Mouse (Mus musculus): ENCODE results near the gene Sned1. TPM values are rescaled to one million over a fixed set of nuclear protein-coding genes. Genes with fewer than 3 reads are reported as not detected.

The Sned1 gene
- polyA plus RNA-seq, 1 experiment from 2014 or later = 17.9 TPM

GRCm38 (mm10) chr1:93211019-93211418 is 24.6 kb upstream of the Sned1 start:
- Histone ChIP-seq H3K4me3 (ENCODE audit: low read length) (no peak overlapping the region), H3K4me1 (ENCODE audit: control insufficient read depth, insufficient read depth, low read length) (peaks cover 37% of the 10 kb centered on the region), H3K9ac (ENCODE audit: low read depth, low read length) (no peak overlapping the region), H3K36me3 (ENCODE audit: control insufficient read depth, insufficient read depth, low read length) (no peaks in the 10 kb centered on the region), H3K27ac (ENCODE audit: low read depth, low read length) (peak overlapping the region; percentile 83), H3K27me3 (ENCODE audit: control insufficient read depth, insufficient read depth, low read length) (no peaks in the 10 kb centered on the region), H3K9me3 (ENCODE audit: control insufficient read depth, low read length) (no peaks in the 10 kb centered on the region), H3K4me2 (replicated peaks; ENCODE audit: low read depth, low read length) (no peak overlapping the region)
- WGBS = 74% methylated on average over 11 of the region's 11 CpGs
- ATAC-seq (ENCODE audit: low FRiP score, low TSS enrichment) = no peak; the same call in 1 of the 2 replicates

GRCm38 (mm10) chr1:93211549-93212220 is 24.0 kb upstream of the Sned1 start:
- no peaks in the 10 kb centered on the region for H3K9me3 ChIP-seq (ENCODE audit: control insufficient read depth, low read length)
- H3K27me3 ChIP-seq (ENCODE audit: control insufficient read depth, insufficient read depth, low read length) = no peaks in the 10 kb centered on the region
- 33% methylated on average over 10 of the region's 10 CpGs for WGBS
- H3K9ac ChIP-seq (ENCODE audit: low read depth, low read length) = no peak overlapping the region
- H3K36me3 ChIP-seq (ENCODE audit: control insufficient read depth, insufficient read depth, low read length) = no peaks in the 10 kb centered on the region
- no peak overlapping the region for H3K4me3 ChIP-seq (ENCODE audit: low read length)
- H3K4me1 ChIP-seq (ENCODE audit: control insufficient read depth, insufficient read depth, low read length) = peaks cover 37% of the 10 kb centered on the region
- no peak overlapping the region for H3K4me2 ChIP-seq (replicated peaks; ENCODE audit: low read depth, low read length)
- ATAC-seq (ENCODE audit: low FRiP score, low TSS enrichment) = peak; percentile 63
- peak overlapping the region; percentile 83 for H3K27ac ChIP-seq (ENCODE audit: low read depth, low read length)

- ATAC-seq (ENCODE audit: low FRiP score, low TSS enrichment) = no peak
- Histone ChIP-seq H3K9me3 (ENCODE audit: control insufficient read depth, low read length) (no peaks in the 10 kb centered on the region), H3K36me3 (ENCODE audit: control insufficient read depth, insufficient read depth, low read length) (no peaks in the 10 kb centered on the region), H3K27ac (ENCODE audit: low read depth, low read length) (peak overlapping the region; percentile 83), H3K4me2 (replicated peaks; ENCODE audit: low read depth, low read length) (no peak overlapping the region), H3K27me3 (ENCODE audit: control insufficient read depth, insufficient read depth, low read length) (no peaks in the 10 kb centered on the region), H3K9ac (ENCODE audit: low read depth, low read length) (0 out of 2 replicates have a peak overlapping the region, but pooled peaks have one; percentile 12), H3K4me3 (ENCODE audit: low read length) (no peak overlapping the region), H3K4me1 (ENCODE audit: control insufficient read depth, insufficient read depth, low read length) (peaks cover 37% of the 10 kb centered on the region)
- WGBS = 77% methylated on average over 7 of the region's 7 CpGs
These were observed 23.2 kb upstream of the Sned1 start for GRCm38 (mm10) chr1:93212441-93212840.

GRCm38 (mm10) chr1:93214612-93215011 is 21.0 kb upstream of the Sned1 start:
- H3K27me3 ChIP-seq (ENCODE audit: control insufficient read depth, insufficient read depth, low read length) = no peaks in the 10 kb centered on the region
- H3K4me2 ChIP-seq (replicated peaks; ENCODE audit: low read depth, low read length) = no peak overlapping the region
- H3K4me1 ChIP-seq (ENCODE audit: control insufficient read depth, insufficient read depth, low read length) = peaks cover 33% of the 10 kb centered on the region
- H3K36me3 ChIP-seq (ENCODE audit: control insufficient read depth, insufficient read depth, low read length) = no peaks in the 10 kb centered on the region
- H3K27ac ChIP-seq (ENCODE audit: low read depth, low read length) = 0 out of 2 replicates have a peak overlapping the region, but pooled peaks have one; percentile 47
- H3K9me3 ChIP-seq (ENCODE audit: control insufficient read depth, low read length) = no peaks in the 10 kb centered on the region
- 50% methylated on average over 5 of the region's 5 CpGs for WGBS
- no peak overlapping the region for H3K4me3 ChIP-seq (ENCODE audit: low read length)
- ATAC-seq (ENCODE audit: low FRiP score, low TSS enrichment) = no peak
- H3K9ac ChIP-seq (ENCODE audit: low read depth, low read length) = no peak overlapping the region

- Histone ChIP-seq H3K9me3 (ENCODE audit: control insufficient read depth, low read length) (no peaks in the 10 kb centered on the region), H3K36me3 (ENCODE audit: control insufficient read depth, insufficient read depth, low read length) (no peaks in the 10 kb centered on the region), H3K27ac (ENCODE audit: low read depth, low read length) (no peak overlapping the region), H3K9ac (ENCODE audit: low read depth, low read length) (no peak overlapping the region), H3K4me1 (ENCODE audit: control insufficient read depth, insufficient read depth, low read length) (peaks cover 9% of the 10 kb centered on the region), H3K4me3 (ENCODE audit: low read length) (no peak overlapping the region), H3K4me2 (replicated peaks; ENCODE audit: low read depth, low read length) (no peak overlapping the region), H3K27me3 (ENCODE audit: control insufficient read depth, insufficient read depth, low read length) (no peaks in the 10 kb centered on the region)
- ATAC-seq (ENCODE audit: low FRiP score, low TSS enrichment) = no peak
- WGBS = 62% methylated on average over 9 of the region's 9 CpGs
These were observed 18.7 kb upstream of the Sned1 start for GRCm38 (mm10) chr1:93216839-93217497.

GRCm38 (mm10) chr1:93217530-93217929 is 18.1 kb upstream of the Sned1 start:
- Histone ChIP-seq H3K9me3 (ENCODE audit: control insufficient read depth, low read length) (no peaks in the 10 kb centered on the region), H3K4me2 (replicated peaks; ENCODE audit: low read depth, low read length) (no peak overlapping the region), H3K27me3 (ENCODE audit: control insufficient read depth, insufficient read depth, low read length) (no peaks in the 10 kb centered on the region), H3K27ac (ENCODE audit: low read depth, low read length) (no peak overlapping the region), H3K36me3 (ENCODE audit: control insufficient read depth, insufficient read depth, low read length) (no peaks in the 10 kb centered on the region), H3K4me3 (ENCODE audit: low read length) (no peak overlapping the region), H3K4me1 (ENCODE audit: control insufficient read depth, insufficient read depth, low read length) (peaks cover 4% of the 10 kb centered on the region; the same call in 1 of the 2 replicates), H3K9ac (ENCODE audit: low read depth, low read length) (no peak overlapping the region)
- 48% methylated on average over 7 of the region's 7 CpGs for WGBS
- no peak for ATAC-seq (ENCODE audit: low FRiP score, low TSS enrichment)

GRCm38 (mm10) chr1:93220776-93221175 is 14.9 kb upstream of the Sned1 start:
- H3K4me2 ChIP-seq (replicated peaks; ENCODE audit: low read depth, low read length) = no peak overlapping the region
- H3K36me3 ChIP-seq (ENCODE audit: control insufficient read depth, insufficient read depth, low read length) = no peaks in the 10 kb centered on the region
- no peaks in the 10 kb centered on the region for H3K27me3 ChIP-seq (ENCODE audit: control insufficient read depth, insufficient read depth, low read length)
- 81% methylated on average over 7 of the region's 7 CpGs for WGBS
- no peaks in the 10 kb centered on the region for H3K9me3 ChIP-seq (ENCODE audit: control insufficient read depth, low read length)
- H3K4me1 ChIP-seq (ENCODE audit: control insufficient read depth, insufficient read depth, low read length) = peaks cover 10% of the 10 kb centered on the region; the same call in 1 of the 2 replicates
- no peak overlapping the region for H3K4me3 ChIP-seq (ENCODE audit: low read length)
- H3K27ac ChIP-seq (ENCODE audit: low read depth, low read length) = no peak overlapping the region
- H3K9ac ChIP-seq (ENCODE audit: low read depth, low read length) = no peak overlapping the region
- ATAC-seq (ENCODE audit: low FRiP score, low TSS enrichment) = no peak

- Histone ChIP-seq H3K27me3 (ENCODE audit: control insufficient read depth, insufficient read depth, low read length) (no peaks in the 10 kb centered on the region), H3K27ac (ENCODE audit: low read depth, low read length) (no peak overlapping the region), H3K4me3 (ENCODE audit: low read length) (no peak overlapping the region), H3K4me2 (replicated peaks; ENCODE audit: low read depth, low read length) (no peak overlapping the region), H3K9me3 (ENCODE audit: control insufficient read depth, low read length) (no peaks in the 10 kb centered on the region), H3K9ac (ENCODE audit: low read depth, low read length) (no peak overlapping the region), H3K36me3 (ENCODE audit: control insufficient read depth, insufficient read depth, low read length) (no peaks in the 10 kb centered on the region), H3K4me1 (ENCODE audit: control insufficient read depth, insufficient read depth, low read length) (peaks cover 19% of the 10 kb centered on the region; the same call in 1 of the 2 replicates)
- ATAC-seq (ENCODE audit: low FRiP score, low TSS enrichment) = no peak
- 11% methylated on average over 18 of the region's 18 CpGs for WGBS
These were observed 11.7 kb upstream of the Sned1 start for GRCm38 (mm10) chr1:93223972-93224371.

GRCm38 (mm10) chr1:93225226-93225625 is 10.4 kb upstream of the Sned1 start:
- no peak overlapping the region for H3K4me2 ChIP-seq (replicated peaks; ENCODE audit: low read depth, low read length)
- no peaks in the 10 kb centered on the region for H3K36me3 ChIP-seq (ENCODE audit: control insufficient read depth, insufficient read depth, low read length)
- 19% methylated on average over 4 of the region's 4 CpGs for WGBS
- peaks cover 19% of the 10 kb centered on the region; the same call in 1 of the 2 replicates for H3K4me1 ChIP-seq (ENCODE audit: control insufficient read depth, insufficient read depth, low read length)
- H3K9ac ChIP-seq (ENCODE audit: low read depth, low read length) = no peak overlapping the region
- H3K27me3 ChIP-seq (ENCODE audit: control insufficient read depth, insufficient read depth, low read length) = no peaks in the 10 kb centered on the region
- no peak overlapping the region for H3K4me3 ChIP-seq (ENCODE audit: low read length)
- no peaks in the 10 kb centered on the region for H3K9me3 ChIP-seq (ENCODE audit: control insufficient read depth, low read length)
- ATAC-seq (ENCODE audit: low FRiP score, low TSS enrichment) = no peak
- no peak overlapping the region for H3K27ac ChIP-seq (ENCODE audit: low read depth, low read length)
